Mouse (Mus musculus) spleen, postnatal 10 days (tissue): ENCODE data around the gene Tmco4.
"Not testable (repeated sequence)": the region's sequence is repeated elsewhere in the genome, so short reads cannot be mapped to it uniquely, and the experiment has no call there.

Source experiments
- DNase-seq, 2 experiments: peaks; one replicate each; pipeline ENCODE4 v3.0.0; 2021 to 2022; ENCODE audit warnings: low spot score in 2 of 2

The Tmco4 gene

DNA sequence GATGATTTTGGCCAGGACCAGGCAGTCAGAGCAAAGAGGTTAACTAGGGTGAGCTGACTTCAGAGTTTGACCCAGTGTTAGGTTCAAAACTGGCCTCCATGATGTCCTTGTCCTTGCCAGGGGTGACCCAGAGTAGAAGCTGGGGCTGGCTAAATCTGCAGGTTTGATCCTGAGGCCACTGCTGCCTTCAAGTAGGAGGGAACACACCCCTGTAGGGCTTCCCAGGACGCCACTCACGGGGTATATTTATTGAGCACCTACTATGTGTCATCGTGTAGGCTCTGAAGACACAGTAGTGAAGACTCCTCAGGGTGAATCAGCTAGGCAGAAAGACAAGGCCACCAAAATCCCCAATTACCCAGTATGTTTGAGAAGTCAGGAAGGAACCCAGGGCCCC, 1.0 kb downstream of the Tmco4 start:
- DNase-seq: no peak

DNA sequence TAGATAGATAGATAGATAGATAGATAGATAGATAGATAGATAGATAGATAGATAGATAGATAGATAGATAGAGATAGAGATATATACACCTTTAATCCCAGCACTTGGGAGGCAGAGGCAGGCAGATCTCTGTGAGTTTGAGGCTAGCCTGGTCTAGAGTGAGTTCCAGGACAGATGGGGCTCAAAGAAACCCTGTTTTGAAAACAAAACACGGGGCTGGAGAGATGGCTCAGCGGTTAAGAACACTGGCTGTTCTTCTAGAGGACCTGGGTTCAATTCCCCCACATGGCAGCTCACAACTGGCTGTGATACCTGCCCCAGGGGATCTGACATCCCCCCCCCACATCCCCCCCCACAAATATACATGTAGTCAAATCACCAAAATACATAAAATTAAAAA, 1.9 kb downstream of the Tmco4 start:
- not testable (repeated sequence) for DNase-seq

DNA sequence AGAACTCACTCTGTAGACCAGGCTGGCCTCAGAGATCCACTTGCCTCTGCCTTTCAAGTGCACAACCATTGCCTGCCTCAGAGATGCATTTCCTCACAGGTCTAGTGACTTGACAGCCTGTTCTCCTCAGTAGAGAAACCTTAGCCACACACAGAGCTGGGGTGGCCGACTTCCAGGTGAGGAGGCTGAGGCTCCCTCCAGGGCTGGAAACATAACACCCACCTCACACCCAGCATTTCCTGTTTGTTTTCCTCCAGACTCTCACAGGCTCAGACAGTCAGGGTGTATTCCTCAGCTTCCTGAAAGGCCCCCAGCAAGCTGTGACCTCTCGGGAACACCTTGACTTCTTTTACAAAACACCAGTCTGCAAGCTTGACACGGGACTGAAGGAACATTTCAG, 2.5 kb downstream of the Tmco4 start:
- no peak for DNase-seq

DNA sequence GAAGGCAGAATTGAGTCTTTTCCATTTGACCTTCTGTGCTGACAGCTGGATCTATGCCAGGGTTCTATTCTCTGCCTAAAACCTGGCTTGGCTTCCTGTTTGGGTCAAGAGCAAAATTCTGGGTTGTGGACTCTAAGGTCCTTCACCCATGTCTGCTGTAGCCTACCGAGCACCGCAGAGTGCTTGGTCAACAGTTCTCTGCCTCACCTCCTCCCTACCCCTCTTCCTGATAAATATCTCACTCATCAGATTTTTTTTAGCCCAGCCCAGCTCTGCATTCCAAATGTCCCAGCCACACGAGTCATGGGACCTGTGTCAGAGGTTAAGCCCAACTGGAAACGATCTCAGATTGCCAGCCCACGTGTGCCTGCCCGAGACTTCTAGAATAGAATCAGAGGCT, 3.4 kb downstream of the Tmco4 start:
- no peak for DNase-seq

DNA sequence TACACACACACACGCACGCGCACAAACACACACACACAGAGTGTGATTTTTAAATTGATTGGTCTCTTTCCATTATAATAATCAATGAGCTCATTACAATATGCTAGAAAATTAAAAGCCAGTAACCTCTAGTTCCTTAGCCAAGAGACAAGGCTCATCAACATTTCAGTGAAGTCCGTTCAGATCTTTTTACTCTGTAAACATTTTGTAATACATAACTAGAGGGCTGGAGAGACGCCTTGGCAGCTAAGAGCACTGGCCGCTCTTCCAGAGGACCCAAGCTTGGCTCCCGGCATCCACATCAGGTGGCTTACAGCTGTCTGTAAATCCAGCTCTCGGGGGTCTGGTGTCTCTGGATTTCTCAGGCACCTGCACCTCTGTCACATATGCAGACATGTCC, 7.3 kb downstream of the Tmco4 start:
- DNase-seq: no peak

DNA sequence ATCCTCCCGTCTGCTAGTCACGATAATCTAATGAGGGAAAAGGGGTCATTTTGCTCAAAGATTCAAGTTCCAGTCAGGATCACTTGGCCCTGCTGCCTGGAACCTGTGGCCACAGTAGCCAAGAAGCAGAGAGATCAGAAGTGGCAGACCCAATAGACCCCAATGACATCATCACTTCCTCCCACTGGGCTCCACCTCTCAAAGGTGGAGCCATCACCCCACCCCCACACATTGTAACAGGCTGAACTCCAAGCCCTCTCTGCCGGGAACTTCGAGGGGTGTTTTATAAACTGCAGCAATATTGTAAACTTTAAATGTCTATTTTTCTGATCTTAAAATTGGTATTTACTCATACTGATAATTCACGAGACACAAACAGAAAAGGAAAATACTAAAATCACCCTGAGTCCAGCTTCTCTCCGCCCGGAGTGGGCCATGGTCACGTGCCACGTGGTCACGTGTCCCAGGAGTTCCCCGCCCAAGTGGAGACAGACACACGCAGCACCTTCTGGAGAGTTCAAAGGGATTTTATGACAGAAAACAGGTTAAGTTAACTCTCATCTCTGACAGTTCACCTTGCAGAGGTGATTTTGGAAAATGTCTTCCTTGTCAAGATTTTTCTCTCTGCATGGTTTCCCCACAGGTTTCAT, 8.2 kb downstream of the Tmco4 start:
- no peak for DNase-seq

DNA sequence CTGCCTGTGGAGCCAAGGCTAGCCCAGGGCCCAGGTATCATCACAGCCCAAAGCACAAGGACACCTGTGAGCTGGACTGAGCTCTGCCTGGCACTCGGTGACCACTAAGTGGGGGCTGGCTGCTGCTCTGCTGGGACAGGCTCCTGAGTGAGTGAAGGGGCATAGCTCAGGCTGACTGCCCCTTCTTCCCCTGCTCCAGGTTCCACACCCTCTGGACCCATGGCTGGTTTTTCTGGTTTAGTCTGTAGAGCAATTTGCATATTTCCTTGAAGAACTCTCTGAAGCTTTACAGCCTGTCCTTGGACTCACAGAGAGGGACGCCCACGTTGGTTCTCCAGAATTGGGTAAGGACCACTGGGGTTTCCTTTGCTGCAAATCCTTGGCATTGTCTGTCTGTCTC, 10.7 kb downstream of the Tmco4 start:
- DNase-seq: no peak

DNA sequence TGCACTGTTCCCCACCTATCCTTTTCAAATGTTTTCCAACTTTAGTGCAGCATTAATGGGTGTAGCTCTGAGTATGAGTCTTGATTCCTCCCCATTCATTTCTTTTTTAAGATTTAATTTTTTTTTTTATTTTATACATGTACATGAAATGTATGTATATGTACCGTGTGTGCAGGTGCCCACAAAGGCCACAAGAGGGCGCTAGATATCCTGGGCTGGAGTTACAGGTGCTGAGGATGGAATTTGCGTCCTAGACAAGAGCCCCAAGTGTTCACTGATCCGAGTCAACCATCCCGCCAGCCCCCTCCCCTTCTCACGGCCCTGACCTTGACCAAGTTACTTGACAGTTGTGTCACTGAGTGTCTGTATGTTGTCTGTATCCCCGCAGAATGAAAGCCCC, 12.1 kb downstream of the Tmco4 start:
- no peak for DNase-seq

DNA sequence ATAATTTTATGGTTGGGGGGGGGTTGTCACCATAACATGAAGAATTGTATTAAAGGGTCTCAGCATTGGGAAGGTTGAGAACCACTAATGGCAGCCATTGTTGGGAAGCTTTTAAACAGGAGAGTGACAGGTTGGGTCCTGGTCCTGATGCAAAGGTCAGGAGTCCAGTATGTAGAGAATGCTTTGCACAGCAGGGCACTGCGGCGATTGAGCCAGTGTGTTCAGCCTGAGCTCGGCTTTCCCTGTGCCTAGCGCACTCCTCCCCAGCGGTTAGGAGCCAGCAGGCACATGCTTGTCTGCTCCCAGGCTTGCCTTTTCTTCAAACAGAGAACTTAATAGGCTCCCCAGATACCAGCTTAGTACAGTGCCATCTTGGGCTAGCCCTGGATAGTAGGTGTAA, 13.6 kb downstream of the Tmco4 start:
- no peak for DNase-seq

DNA sequence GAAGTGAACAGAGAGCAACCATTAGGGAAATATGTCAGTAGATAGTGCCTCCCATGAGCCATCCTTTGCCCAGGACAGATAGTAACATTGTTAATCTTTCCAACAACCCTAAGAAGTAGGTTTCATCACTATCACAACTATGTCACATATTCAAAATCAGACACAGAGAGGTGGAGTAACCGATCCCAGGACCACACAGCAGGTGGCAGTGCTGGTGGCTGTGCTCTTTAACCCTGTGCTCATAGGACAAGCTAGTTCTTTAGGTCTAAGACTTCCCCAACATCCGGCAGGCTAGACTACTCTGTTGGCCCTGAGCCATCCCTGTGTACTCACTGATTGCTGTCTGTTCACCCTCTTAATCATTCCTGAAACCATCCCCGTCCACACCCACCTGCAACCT, 21.7 kb downstream of the Tmco4 start:
- DNase-seq: no peak

DNA sequence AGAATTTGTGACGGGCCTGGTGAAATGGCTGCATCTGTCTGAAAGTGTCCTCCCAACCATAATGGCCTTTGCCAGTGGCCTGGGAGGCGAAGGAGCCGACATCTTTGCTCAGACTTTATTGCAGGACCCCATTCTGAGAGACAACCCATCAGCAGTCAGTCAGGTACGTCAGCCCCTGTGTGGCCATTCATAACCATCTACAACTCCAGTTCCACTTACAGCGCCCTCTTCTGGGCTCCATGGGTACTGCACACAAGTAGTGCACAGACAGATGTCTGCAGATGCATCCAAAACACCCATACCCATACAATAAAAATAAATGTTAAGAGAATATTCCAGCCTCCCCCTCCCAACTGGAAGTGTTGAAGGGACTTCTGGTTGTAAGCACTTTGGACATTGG, 23.7 kb downstream of the Tmco4 start:
- DNase-seq: peak; percentile 13 to 59

DNA sequence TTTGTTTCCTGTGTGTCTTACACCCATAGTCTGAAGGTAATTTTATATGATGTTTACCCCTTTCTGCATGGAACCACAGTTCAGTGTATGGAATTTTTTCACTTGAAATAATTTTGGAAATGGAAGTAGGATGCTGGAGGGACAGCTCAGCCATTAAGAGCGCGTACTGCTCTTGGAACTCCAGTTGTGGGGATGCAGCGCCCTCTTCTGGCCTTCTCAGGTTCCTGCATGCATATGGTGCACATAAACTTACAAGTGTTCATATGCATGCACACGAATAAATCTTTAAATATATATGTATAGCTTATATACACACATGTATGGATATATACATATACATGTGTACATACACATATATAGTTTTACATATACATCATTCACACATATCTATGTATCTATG, 24.4 kb downstream of the Tmco4 start:
- no peak for DNase-seq

DNA sequence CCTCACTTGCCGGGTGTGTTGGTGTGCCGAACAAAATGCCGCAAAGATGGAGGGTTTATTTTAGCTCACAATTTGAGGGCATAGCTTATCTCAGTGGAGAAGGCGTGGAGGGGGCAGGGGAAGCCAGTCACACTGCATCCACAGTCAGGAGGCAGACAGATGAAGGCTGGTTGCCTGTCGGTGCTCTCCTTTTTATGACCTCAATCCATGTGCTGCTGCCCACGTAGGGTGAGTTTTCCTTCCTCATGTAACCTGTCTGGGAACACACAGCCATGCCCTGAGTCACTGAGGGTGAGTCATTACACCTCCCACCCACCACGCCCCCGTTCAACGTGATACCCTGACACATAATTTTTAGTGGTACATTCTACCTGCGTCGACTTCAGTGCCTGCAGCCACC, 25.9 kb downstream of the Tmco4 start:
- DNase-seq: no peak

DNA sequence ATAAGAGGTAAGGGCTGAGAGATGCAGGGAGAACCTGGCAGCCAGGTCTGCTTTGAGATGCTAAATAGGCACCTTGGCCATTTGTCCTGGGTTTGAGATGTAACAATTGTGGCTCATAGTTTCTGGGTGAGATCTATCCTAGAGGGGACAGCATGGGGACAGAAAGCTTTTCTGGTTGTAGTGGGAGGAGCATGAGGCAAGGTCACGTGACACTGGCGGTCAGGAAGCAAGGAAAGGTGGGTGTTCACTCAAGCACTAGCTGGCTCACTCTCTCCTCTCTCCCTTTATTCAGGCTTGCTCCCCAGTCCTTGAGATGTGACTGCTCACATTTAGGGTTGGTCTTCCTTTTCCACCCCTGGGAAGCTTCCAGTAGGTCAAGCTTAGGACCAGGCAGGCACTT, 28.3 kb downstream of the Tmco4 start:
- DNase-seq: no peak

DNA sequence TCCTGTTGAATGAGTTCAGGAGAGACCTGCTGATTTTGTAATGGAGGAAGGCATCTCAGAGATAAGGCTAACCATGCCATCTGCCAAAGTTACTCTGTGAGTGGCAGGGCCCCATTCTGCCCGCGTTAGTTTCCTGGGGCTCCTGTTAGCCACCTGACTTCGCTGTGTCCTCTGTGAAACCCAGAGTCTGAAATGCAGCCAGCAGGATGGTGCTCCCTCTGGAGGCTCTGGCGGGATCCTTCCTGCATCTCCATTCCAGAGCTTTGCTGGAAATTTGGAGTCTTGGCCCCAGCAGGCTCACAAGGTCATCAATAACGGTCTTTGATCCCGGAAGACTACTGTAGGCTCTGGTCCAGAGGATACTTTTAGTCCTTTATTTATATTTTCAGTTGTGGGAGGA, 28.7 kb downstream of the Tmco4 start:
- no peak for DNase-seq

DNA sequence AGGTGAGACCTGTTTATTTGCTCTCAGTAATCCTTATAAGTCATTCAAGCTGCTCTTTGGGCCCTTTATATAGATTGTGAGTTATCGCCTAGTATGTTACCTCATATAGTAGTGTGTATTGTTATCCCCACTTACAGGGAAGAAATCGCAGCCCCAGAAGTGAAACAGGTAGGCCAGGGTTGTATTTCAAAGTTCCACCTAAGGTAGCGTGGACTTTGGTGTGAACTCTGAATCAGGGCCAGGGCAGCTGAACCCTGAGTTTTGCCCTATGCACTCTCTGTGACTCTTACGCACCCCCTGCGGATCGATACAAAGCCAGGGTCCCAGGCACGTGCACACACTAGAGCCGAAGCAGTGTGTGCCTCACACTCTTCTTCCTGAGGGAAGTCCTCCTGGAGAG, 31.4 kb downstream of the Tmco4 start:
- no peak for DNase-seq

DNA sequence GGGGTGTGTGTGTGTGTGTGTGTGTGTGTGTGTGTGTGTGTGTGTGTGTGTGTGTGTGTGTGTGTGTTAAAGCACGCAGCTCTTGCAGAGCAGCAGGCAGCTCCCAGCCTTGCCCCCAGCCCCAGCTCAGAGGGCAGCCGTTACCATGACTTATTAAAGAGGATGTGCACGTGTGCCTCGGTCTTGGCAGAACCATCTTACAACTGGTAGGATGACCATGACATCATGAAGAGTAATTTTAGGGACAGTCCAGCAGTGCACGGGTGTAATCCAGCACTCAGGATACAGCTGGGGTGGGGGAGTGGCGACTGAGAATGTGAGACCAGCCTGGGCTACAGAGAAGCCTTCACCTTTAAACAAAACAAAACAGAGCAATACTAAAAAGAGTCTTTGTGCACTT, 32.5 kb downstream of the Tmco4 start:
- DNase-seq: no peak

DNA sequence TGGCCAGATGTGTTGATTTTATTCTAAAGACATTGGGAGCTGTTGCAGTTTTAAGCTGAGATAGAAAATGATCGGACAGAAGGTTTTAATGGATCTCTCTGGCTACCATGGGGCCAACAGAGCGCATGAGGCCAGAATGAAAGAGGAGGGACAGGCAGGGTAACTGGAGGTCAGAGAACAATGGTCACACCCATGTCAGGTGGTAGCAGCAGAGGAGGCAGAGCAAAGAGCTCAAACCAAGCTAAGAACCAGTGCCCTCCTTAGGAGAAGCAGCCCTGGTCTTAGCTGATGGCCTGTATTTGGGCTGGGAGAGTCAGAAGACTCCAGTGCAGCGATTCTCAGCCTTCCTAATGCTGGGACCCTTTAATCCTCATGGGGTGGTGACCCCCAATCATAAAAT, 34.7 kb downstream of the Tmco4 start:
- no peak for DNase-seq

DNA sequence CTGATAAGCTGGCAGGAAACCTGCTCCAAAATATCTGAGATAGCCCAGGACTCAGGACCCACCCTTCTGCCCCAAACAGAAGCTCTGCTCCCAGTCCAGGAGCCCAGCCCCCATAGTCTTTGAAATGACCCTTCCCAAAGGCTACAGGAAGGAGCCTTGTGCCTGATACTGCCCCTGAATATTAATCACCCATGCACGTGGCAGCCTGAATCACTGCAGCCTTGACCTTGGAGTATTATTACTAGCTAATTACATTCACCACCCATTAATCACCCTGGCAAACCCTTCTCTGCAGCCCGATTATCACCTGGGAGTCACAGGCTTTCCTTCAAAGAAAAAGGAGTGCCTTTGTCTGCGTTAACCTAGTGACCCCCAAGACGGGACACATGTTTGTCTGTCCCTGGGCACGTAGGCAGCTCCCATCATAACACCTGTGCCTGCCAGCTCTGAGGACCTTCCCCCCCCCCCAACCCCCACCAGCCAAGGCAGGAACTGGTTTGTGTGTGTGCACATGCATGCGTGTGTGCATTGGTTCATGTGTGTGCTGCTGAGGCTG, 35.4 kb downstream of the Tmco4 start:
- no peak for DNase-seq

DNA sequence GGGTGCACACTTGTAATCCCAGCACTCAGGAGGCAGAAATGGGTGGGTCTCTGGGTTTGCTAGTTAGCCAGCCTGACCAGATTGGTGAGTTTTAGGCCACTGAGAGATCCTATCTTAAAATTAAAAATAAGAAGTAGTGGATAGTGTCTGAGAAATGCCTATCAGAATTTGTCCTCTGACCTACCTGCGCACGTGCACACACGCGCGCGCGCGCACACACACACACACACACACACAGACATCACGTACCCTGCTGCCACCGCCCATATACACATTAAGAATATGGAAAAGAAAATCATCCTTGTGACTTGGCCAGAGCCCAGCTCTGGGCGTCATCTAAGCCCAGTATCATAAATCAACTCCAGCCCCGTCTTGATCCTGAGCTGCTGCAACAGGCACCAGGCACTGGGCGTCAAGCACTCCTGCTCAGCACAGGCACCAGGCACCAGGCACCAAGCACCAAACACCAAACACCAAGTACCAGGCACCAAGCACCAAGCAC, 38.6 kb downstream of the Tmco4 start:
- DNase-seq: no peak

DNA sequence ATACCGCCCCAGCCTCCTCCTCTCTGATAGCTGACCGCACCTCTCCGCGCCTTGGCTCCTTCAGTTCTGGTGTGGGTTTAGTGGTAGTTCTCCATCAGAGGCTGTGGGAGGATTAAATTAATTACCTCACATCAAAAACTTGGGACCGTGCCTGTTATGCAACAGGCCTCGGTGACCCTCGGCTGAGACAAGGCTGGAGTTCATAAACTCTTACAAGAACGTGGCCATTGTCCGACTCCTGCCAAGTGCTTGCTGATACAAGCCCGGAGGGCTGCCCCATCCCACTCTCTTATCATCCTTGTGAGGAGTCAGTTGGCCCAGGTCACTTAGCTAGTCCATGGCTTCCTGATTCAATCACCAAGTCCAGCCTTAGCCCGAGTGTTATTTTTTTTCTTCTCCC, 40.6 kb downstream of the Tmco4 start:
- no peak for DNase-seq

DNA sequence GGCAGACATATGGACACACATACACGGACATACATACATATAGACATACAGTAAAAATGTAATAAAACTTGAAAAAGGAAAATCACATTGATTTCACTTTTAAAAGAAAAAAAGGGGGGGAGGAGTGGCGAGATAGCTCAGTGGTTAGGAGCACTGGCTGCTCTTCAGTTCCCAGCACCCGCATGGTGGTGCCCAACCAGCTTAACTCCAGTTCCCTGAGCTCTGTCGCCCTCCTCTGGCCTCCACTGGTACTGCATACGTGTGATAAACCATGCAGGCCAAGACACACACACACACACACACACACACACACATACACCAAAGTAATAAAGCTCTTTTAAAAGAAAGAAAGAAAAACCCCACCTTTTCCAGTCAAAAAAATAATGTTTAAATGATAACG, 42.1 kb downstream of the Tmco4 start:
- peak in 1 of 2 experiments; percentile 35 for DNase-seq

DNA sequence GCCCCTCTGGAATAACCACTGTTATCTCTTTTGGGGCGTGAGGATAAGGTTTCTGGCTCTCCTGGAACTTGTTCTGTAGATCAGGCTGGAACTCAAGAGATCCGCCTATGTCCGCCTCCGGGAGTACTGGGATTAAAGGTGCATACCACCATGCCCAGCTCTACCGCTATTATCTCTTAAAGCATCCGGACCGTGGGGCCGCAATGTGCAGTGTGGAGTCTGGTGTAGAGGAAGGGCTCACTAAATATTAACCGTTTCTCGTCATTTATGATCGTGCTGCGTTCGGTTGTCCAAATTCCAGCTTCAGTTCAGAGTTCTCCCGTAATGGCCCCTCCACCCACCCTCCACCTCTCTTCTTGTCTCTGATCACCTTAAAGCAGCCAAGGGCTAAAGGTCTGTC, 45.7 kb downstream of the Tmco4 start:
- no peak for DNase-seq

DNA sequence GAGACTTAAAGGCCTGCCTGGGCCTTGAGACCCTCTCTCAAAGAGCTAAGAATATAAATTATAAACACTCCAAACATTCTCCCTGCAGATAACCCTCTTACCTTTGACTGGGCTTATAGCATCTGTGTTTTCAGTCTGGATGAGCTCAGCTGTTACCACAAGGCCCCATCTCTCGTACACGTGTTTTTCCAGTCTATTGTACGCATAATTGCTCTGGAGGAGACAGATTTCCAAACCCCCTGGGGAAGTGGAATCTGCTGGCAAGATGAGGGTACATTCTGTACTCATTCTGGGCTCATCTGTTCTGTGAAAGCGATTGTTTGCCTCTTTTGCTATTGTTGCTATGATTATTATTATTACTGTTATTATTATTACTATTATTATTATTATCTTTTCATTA, 46.3 kb downstream of the Tmco4 start:
- no peak for DNase-seq
